22 mouse cellular contexts compared by ENCODE assay signal in genomic region chr11:4041123-4041625, GRCm38 (mm10). TPM values are rescaled to one million over a fixed set of nuclear protein-coding genes. Genes with fewer than 3 reads are reported as not detected.
"Had no signal": no experiment of that assay in that cellular context is flagged by ENCODE, and none has a peak within 500 bp of the region (broad histone marks: within the 10 kb centered on the region; RNA-seq: fewer than 3 reads in every experiment).

No protein-coding gene starts in this region.

- H3K9me3 ChIP-seq: neural tube, embryonic 13.5 days; neural tube, embryonic 15.5 days; stomach, embryonic 15.5 days had no signal

- H3K4me1 ChIP-seq: neural tube, embryonic 13.5 days; neural tube, embryonic 15.5 days; stomach, embryonic 15.5 days had no signal

- DNase-seq: retina, postnatal 1 day; right cerebral cortex, adult 18-20 months; right cerebral cortex, postnatal 14 days; right cerebral cortex, postnatal 25 days; right cerebral cortex, postnatal 4 days; spleen, adult 18-20 months; thymus, adult 18-20 months; thymus, adult 2 months; thymus, postnatal 14 days; thymus, postnatal 25 days; thymus, postnatal 36 days; thymus, postnatal 4 days had no signal

- H3K27ac ChIP-seq: neural tube, embryonic 13.5 days; neural tube, embryonic 15.5 days; stomach, embryonic 15.5 days; stomach, postnatal 0 days had no signal

- H3K27me3 ChIP-seq: neural tube, embryonic 13.5 days; neural tube, embryonic 15.5 days; stomach, embryonic 15.5 days had no signal

- H3K9ac ChIP-seq: neural tube, embryonic 13.5 days; neural tube, embryonic 15.5 days; stomach, embryonic 15.5 days had no signal

- H3K4me3 ChIP-seq: neural tube, embryonic 13.5 days; neural tube, embryonic 15.5 days; stomach, embryonic 15.5 days had no signal

- H3K4me2 ChIP-seq: neural tube, embryonic 13.5 days; neural tube, embryonic 15.5 days; stomach, embryonic 15.5 days had no signal

- H3K36me3 ChIP-seq: neural tube, embryonic 13.5 days; neural tube, embryonic 15.5 days; stomach, embryonic 15.5 days had no signal

RNA-seq across cellular contexts. Expression of gene Sec14l4, which starts 9.9 kb away (rescaled TPM):
- total RNA-seq: neutrophil, adult 5-6 weeks had no signal
- polyA plus RNA-seq: neural tube, embryonic 13.5 days; neural tube, embryonic 14.5 days; neural tube, embryonic 15.5 days had no signal

RNA-seq across cellular contexts. Expression of gene Sec14l3, which starts 23.5 kb away (rescaled TPM):
- total RNA-seq: neutrophil, adult 5-6 weeks had no signal
- polyA plus RNA-seq: small intestine, adult 2 months; spleen, adult 2 months; stomach, embryonic 14.5 days; urinary bladder, adult 2 months had no signal

RNA-seq across cellular contexts. Expression of gene Mtfp1, which starts 54.1 kb away (rescaled TPM):
- total RNA-seq: neutrophil, adult 5-6 weeks had no signal

RNA-seq across cellular contexts. Expression of gene Gal3st1, which starts 57.7 kb away (rescaled TPM):
- total RNA-seq: neutrophil, adult 5-6 weeks had no signal
